Mouse (Mus musculus) embryo, embryonic 9.5 days (tissue): ENCODE measurements around the gene Zbtb45.

ENCODE experiments used
- DNase-seq: peaks from one replicate; pipeline ENCODE4 v3.0.0-alpha.2; 2017; ENCODE audit errors: extremely low spot score

Gene Zbtb45

GRCm38 (mm10) chr7:12998851-12999250 is 11.0 kb downstream of the Zbtb45 start, which contains the start of gene Trim28:
Trim28 (plus strand) TSS chr7:12999114.
- no peak for DNase-seq

GRCm38 (mm10) chr7:12998053-12998452 is 11.8 kb downstream of the Zbtb45 start, which contains the start of gene Slc27a5:
Slc27a5 (minus strand) TSS chr7:12998192.
- no peak for DNase-seq

GRCm38 (mm10) chr7:12997230-12997629 is 12.6 kb downstream of the Zbtb45 start:
- no peak for DNase-seq

- DNase-seq: no peak
Observed at GRCm38 (mm10) chr7:12995862-12996261, 14.0 kb downstream of the Zbtb45 start.

GRCm38 (mm10) chr7:12993148-12993547 is 16.7 kb downstream of the Zbtb45 start:
- DNase-seq: no peak

GRCm38 (mm10) chr7:12992222-12992621 is 17.6 kb downstream of the Zbtb45 start:
- no peak for DNase-seq

GRCm38 (mm10) chr7:12987409-12988189 is 22.2 kb downstream of the Zbtb45 start:
- no peak for DNase-seq

- no peak for DNase-seq
Observed at GRCm38 (mm10) chr7:12986906-12987305, 22.9 kb downstream of the Zbtb45 start.

GRCm38 (mm10) chr7:12985724-12986123 is 24.1 kb downstream of the Zbtb45 start:
- DNase-seq: no peak

- DNase-seq: no peak
Observed at GRCm38 (mm10) chr7:12980291-12980690, 29.5 kb downstream of the Zbtb45 start.

- DNase-seq: no peak
Observed at GRCm38 (mm10) chr7:12979776-12980175, 30.1 kb downstream of the Zbtb45 start.

- DNase-seq: no peak
Observed at GRCm38 (mm10) chr7:12978931-12979722, 30.7 kb downstream of the Zbtb45 start.

GRCm38 (mm10) chr7:12977682-12978389 is 32.0 kb downstream of the Zbtb45 start, which contains the start of gene Zfp446:
Zfp446 (plus strand) TSS chr7:12977848.
- peak; percentile 98 for DNase-seq

GRCm38 (mm10) chr7:12970906-12971305 is 38.9 kb downstream of the Zbtb45 start:
- DNase-seq: no peak

GRCm38 (mm10) chr7:12966104-12966845 is 43.6 kb downstream of the Zbtb45 start:
- peak; percentile 63 for DNase-seq

GRCm38 (mm10) chr7:12965678-12966091 is 44.1 kb downstream of the Zbtb45 start, which contains the start of gene Zfp324:
Zfp324 (plus strand) TSS chr7:12965838.
- peak; percentile 86 for DNase-seq

- DNase-seq: peak; percentile 62
Observed at GRCm38 (mm10) chr7:12961511-12962141, 48.2 kb downstream of the Zbtb45 start.

- no peak for DNase-seq
Observed at GRCm38 (mm10) chr7:12959718-12960117, 50.1 kb downstream of the Zbtb45 start.

- no peak for DNase-seq
Observed at GRCm38 (mm10) chr7:12958948-12959347, 50.9 kb downstream of the Zbtb45 start.

GRCm38 (mm10) chr7:12957511-12957910 is 52.3 kb downstream of the Zbtb45 start:
- DNase-seq: no peak

GRCm38 (mm10) chr7:12954896-12955295 is 54.9 kb downstream of the Zbtb45 start:
- no peak for DNase-seq
